Mouse (Mus musculus): ENCODE measurements at regions not wholly inside any gene's neighbourhood (a gene's known extent, or its start where the extent isn't known, plus 50 kb on each side); places are given as distances from the start of the nearest gene placed in this dataset.
"Not testable (repeated sequence)": the region's sequence is repeated elsewhere in the genome, so short reads cannot be mapped to it uniquely, and the experiment has no call there.

DNA sequence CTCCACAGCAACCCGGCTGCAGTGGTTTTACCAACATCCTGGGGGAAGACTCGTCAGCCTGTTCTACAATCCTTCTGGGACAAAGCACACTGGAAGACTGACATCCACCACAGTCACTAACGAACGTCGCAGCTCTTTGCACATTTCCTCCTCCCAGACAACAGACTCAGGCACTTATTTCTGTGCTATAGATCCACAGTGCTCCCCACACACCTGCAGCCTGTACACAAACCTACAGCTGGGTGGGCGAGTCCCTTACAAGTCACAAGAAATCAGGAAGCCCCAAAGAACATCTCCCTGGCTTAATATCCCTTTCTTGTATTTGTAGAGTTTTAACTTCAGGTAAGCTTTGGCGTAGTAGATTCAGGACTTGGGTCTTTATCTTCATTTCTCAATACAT, 618.7 kb downstream of the Dad1 start:
- not testable (repeated sequence) for ATAC-seq (ENCODE audit: insufficient number of reproducible peaks, low FRiP score, low TSS enrichment)

DNA sequence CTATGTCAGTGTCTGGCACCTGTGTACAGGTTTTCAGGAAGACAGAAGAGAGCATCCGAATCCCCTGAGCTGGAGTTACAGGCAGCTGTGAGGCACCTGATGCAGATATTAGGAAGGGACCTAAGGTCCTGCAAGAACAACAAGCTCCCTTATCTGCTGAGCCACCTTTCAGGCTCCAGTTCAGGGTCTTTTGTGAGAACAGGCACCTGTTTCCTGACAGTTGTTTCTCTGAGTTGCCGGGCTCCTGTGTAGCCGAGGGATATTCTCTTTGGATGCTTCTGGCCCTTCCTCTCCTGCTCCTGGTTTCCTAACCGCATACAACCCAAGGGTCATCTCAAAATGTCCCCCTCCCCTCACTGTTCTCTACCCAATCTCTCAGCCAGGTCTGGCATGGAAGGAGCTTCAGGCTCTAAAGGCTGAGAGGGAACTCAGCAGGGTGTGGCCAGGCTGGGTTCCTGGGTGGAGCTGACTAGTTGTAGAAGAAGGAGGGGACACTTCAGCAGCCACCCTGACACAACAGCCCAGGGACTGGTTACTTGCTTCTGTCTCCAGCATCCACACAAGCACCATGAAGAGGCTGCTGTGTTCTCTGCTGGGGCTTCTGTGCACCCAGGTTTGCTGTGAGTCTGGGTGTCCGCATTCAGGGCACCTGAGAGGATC, 619.5 kb downstream of the Dad1 start:
- ATAC-seq (ENCODE audit: insufficient number of reproducible peaks, low FRiP score, low TSS enrichment): not testable (repeated sequence)

DNA sequence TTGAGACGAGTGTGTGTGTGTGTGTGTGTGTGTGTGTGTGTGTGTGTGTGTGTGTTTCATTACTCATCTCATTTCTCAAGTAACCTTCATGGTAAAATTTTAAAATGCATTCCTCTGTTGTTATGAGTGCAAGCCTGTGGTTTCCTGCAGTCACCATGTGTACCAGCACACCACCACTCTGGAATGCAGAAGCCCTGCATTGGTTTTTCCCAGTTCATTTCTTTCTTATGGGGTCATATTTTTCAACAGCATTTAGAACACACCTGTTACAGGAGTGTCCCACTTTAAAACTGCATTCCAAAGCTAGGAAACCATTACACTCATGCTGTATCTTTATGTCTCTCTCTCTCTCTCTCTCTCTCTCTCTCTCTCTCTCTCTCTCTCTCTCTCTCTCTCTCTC, 620.2 kb downstream of the Dad1 start:
- not testable (repeated sequence) for ATAC-seq (ENCODE audit: insufficient number of reproducible peaks, low FRiP score, low TSS enrichment)

DNA sequence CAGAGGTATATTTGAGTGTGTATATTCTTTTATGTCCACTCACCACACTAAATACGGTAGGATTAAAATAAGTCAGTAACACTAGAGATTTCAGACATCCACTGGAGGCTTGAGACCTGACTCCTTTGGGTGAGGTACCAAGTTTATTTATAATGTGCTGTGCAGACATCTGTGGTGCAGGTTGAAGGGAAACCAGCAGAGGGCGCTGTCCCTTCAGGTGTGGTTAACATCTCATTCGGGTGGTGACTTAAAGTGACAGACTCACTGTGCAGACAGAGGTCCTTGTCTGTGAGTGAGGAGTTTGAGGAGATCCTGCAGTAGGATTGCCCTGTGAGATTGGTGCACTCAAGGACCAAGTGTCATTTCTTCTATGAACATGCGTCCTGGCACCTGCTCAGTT, 632.5 kb downstream of the Dad1 start:
- not testable (repeated sequence) for ATAC-seq (ENCODE audit: insufficient number of reproducible peaks, low FRiP score, low TSS enrichment)

DNA sequence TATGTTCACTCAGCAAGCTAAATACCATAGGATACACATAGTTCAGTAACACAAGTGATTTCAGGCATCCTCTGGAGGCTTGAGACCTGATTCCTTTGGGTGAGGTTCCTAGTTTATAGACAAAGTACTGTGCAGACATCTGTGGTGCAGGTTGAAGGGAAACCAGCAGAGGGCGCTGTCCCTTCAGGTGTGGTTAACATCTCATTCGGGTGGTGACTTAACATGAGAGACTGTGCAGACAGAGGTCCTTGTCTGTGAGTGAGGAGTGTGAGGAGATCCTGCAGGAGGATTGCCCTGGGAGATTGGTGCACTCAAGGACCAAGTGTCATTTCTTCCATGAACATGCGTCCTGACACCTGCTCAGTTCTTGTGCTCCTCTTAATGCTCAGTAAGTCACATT, 637.8 kb downstream of the Dad1 start:
- ATAC-seq (ENCODE audit: insufficient number of reproducible peaks, low FRiP score, low TSS enrichment): not testable (repeated sequence)

DNA sequence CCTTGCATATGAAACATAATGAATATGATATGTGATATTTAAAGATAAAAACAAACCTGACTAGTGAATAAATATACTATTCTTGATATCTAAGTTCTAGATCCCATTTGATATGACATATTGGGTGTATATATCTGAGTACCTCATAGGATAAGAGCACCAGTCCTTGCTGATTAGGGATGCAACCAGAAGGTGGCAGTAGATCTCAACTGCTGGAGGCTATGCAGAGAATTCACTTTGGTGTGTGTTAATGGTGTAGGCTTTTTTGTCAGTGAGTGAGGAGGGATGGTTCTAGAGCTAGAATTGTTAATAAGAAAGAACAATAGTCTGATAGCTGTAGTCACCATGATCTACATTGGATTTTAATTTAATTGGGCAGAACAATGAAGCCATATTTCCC, 639.6 kb downstream of the Dad1 start:
- ATAC-seq (ENCODE audit: insufficient number of reproducible peaks, low FRiP score, low TSS enrichment): no peak

DNA sequence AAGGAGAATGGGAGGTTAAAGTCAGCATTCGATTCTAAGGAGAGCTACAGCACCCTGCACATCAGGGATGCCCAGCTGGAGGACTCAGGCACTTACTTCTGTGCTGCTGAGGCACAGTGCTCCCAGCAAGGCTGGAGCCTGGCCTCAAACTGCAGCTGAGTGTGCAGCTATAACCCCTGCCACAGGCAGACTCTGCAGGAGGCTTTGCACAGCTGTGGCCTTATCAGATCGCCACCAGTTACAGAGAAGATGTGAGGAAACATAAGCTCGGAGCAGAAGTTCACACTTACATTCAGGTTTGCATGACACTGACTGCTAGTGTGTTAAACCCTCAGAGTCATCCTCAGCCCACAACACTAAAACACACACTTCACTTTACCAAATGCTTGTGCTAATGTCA, 654.6 kb downstream of the Dad1 start:
- ATAC-seq (ENCODE audit: insufficient number of reproducible peaks, low FRiP score, low TSS enrichment): not testable (repeated sequence)

DNA sequence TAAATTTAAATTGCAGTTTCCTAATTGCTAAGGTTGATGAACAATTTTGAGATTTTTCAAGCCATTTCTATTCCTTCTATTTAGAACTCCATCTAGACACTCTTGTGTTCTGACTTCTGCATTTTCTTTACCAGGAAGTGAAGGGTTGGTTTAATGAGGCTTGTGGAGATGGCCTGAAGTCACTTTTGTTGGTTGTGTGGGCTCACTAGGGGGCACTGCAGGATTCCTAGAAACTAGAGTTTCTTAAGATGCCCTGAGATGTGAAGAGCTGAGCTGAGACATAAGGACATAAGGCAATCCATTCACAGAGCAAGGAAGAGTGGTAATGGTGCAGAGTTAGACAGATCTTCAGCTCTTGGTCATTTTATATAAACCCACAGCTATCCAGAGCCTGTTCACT, 656.6 kb downstream of the Dad1 start:
- ATAC-seq (ENCODE audit: insufficient number of reproducible peaks, low FRiP score, low TSS enrichment): not testable (repeated sequence)

DNA sequence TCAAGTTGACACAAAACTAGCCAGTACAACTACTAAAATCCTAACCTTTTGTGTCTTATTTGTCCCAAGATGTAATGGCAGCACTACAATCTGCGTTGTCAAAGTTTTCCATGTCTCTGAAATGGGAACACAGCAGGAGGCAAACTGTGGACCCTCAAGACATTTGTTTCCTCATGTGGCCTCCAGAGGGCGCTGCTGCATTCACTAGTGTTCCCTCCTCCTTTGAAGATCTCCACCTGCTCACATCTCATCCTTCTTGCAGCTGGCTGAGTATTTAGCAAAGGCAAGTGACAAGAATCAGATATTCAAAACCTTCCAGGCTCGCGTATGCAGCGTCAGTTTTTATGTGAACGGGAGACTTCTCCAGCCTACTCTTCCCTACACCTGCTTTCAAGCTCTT, 663.3 kb downstream of the Dad1 start:
- ATAC-seq (ENCODE audit: insufficient number of reproducible peaks, low FRiP score, low TSS enrichment): not testable (repeated sequence)

DNA sequence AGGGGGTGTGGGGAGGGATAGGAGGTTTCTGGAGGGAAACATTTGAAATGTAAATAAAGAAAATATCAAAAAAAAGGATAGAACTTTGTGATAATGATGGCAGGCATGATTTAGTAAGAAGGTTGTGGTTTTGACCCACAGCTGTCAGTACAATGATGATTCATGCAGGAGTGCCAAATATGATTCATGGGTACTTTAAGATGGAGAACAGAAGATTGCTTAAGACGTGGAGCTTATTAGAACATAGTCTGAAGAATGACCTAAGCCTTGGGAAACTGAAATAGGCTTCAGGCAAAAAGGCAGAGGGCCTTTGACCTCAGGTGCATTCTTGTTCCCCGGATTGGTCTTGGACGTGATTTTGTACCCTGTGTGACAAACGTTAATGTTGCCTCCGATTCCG, 671.4 kb downstream of the Dad1 start:
- ATAC-seq (ENCODE audit: insufficient number of reproducible peaks, low FRiP score, low TSS enrichment): not testable (repeated sequence)

DNA sequence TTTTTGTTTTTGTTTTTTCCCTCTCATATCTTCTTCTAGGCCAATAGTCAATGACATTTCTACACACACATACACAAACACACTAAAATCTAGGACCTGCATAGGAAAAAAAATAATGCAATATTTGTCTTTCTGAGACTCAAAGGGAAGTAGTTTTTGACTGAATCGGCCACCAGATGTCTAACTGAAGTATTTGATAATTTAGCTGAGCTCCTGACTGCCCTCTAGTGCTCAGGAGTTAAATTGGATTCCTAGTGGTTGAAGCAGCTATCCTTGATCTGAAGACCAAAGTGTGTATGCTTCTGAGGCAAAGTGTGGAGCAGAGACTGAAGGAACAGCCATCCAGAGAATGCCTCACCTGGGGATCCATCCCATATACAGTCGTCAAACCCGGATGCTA, 672.2 kb downstream of the Dad1 start:
- not testable (repeated sequence) for ATAC-seq (ENCODE audit: insufficient number of reproducible peaks, low FRiP score, low TSS enrichment)

DNA sequence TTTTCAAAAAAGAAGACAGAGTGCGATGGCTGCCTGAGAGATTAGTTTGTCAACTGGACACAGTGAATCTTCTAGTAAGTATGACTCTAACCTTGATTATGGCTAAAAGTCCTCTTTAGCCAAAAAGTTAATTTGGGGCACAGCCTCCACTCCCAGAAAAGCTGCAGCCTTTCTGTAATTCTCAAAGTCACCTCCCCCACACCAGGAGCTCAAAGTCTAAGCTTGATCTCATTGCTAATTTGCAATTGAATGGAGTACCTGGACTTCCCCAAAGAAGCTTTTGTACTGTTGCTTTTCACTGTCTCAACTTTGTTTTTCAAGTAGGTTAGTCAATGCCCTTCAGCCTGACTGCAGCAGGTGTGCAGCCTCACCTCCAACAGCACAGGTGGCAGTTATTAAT, 677.0 kb downstream of the Dad1 start:
- not testable (repeated sequence) for ATAC-seq (ENCODE audit: insufficient number of reproducible peaks, low FRiP score, low TSS enrichment)

DNA sequence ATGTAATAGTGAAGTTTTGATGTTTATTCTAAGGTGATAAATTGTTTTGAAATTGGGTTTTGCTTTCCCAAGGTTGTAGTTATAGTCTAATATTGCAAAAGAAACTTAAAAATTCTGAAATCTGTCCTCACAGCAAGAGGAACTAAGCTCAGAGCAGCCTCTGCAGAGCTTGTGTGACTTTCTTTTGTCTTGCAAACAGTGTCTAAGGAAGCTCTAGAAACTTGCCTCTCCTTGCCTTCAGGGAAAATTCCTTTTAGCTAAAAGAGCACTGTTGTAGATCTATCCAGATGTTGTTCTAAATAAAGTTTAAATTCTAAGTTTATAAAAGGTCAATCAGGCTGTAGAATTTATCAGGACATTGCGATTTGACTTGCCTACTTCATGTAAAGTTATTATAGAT, 681.2 kb downstream of the Dad1 start:
- not testable (repeated sequence) for ATAC-seq (ENCODE audit: insufficient number of reproducible peaks, low FRiP score, low TSS enrichment)

DNA sequence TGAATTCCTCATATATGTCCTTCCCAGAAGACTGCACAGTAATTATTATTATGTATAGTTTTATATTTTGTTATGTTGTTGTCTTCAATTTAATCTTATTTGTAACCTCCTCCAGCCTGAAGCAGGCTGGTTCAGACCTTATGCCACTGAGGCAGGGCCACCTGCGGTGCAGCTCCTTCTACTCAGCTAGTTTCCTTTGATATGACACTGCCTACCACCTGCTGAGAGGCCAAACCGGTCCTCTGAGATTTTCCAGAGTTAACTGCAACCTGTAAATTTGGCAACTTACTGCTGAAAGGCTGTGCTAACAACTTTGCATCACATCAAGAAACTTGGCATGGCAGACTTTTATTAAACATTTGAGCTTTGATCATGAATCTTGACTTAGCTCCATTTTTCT, 691.3 kb downstream of the Dad1 start:
- no peak for ATAC-seq (ENCODE audit: insufficient number of reproducible peaks, low FRiP score, low TSS enrichment)

DNA sequence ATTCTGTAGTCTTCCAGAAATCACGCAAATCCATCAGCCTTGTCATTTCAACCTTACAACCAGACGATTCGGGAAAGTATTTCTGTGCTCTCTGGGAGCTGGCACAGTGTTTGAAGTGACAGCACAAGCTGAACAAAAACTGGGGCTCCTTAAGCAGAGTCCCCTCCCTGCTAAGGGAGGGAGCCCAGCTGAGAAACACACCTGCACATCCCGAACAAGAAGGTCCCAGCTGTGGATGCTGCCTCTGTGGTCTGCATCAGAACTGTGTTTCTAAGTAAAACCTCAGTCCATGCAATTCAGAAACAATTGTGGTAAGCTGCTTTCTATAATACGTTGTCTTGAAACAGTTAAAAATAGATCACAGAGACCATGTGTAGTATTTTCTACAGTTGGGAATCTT, 693.8 kb downstream of the Dad1 start:
- ATAC-seq (ENCODE audit: insufficient number of reproducible peaks, low FRiP score, low TSS enrichment): not testable (repeated sequence)

DNA sequence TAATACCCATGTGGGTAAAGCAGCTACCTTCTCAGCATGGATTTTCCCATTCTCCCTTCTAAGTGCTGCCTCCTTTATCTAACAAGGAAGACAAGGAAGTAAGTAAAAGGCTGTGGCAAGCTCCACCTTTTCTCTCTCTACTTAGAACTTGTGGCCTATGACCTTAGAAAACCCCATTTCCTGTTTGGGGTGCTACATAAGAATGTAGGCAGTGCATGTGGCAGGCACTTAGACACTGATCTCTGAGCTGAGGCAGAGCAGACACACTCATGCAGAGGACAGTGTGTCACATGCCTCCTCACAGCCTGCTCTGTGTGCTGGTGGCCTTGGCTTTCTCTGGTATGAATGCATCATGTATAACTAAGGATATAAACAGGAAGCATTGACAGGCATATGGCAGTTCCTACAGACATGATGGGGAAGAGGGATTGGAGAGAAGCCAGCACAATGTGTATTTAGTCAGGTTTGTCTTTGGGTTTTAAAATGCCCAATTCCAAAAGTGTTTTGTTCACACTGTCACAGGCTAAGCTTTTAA, 694.5 kb downstream of the Dad1 start:
- not testable (repeated sequence) for ATAC-seq (ENCODE audit: insufficient number of reproducible peaks, low FRiP score, low TSS enrichment)

DNA sequence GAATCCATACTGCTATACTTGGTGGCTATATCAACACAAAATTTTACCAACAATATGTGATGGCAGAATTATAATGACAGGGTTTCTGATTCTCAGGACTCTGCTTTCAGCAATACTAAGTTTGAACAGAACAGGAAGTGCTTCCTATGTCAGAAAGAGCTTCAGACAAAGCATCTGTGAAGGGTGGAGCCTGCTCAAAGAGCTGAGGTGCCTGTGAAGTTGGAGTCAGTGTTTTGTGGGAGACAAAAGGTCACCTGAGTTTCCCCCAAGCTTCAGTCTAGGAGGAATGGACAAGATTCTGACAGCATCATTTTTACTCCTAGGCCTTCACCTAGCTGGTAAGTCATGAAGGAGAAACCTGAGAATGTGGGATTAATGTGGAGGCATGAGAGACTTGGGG, 700.1 kb downstream of the Dad1 start:
- no peak for ATAC-seq (ENCODE audit: insufficient number of reproducible peaks, low FRiP score, low TSS enrichment)

DNA sequence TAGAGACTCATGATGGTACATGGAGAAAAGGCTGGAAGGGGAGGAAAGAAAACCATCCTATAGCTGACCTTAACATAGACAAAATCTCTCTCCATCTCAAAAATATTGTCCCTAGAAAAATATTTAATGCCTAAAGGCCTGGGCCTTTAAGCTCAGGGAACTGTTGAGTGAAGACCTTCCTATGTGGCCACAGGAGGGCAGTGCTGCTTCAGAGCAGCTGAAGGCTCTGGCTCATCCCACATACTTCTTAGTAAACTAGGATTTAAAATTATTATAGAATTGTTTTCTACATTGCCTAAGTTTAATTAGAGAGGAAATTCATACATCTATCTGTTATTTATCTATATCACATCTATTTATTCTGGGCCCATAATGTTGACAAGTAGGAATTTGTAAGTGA, 706.5 kb downstream of the Dad1 start:
- ATAC-seq (ENCODE audit: insufficient number of reproducible peaks, low FRiP score, low TSS enrichment): not testable (repeated sequence)

DNA sequence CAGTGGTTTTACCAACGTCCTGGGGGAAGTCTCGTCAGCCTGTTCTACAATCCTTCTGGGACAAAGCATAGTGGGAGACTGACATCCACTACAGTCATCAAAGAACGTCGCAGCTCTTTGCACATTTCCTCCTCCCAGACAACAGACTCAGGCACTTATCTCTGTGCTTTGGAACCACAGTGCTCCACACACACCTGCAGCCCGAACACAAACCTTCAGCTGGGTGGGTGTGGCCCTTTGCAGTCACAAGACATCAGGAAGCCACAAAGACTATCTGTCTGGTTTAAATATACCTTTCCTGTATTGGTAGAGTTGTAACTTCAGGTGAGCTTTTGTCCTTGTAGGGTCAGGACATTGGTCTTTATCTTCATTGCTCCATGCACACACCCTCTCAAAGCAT, 708.6 kb downstream of the Dad1 start:
- no peak for ATAC-seq (ENCODE audit: insufficient number of reproducible peaks, low FRiP score, low TSS enrichment)

DNA sequence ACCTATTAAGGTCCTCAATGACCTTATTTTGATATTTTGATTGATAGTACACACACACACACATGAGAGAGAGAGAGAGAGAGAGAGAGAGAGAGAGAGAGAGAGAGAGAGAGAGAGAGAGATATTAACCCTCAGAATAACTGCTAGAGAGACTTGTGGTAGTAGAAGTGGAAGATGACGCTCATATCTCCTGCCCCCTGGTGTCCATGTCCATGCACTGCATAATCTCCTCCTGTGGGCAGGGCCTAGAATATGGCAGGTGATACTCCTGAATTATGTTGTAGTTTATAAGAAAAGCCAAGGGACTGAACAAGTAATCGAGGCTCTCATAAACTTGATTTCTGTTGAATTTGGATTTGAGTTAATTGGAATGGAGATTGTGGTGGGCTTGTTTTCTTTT, 712.3 kb downstream of the Dad1 start:
- not testable (repeated sequence) for ATAC-seq (ENCODE audit: insufficient number of reproducible peaks, low FRiP score, low TSS enrichment)

DNA sequence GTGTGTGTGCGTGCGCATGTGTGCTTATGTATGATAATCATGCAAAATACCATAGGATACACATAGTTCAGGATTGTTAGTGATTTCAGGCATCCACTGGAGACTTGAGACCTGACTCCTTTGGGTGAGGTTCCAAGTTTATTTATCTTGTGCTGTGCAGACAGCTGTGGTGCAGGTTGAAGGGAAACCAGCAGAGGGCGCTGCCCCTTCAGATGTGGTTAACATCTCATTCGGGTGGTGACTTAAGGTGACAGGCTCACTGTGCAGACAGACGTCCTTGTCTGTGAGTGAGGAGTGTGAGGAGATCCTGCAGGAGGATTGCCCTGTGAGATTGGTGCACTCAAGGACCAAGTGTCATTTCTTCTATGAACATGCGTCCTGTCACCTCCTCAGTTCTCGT, 716.0 kb downstream of the Dad1 start:
- not testable (repeated sequence) for ATAC-seq (ENCODE audit: insufficient number of reproducible peaks, low FRiP score, low TSS enrichment)

DNA sequence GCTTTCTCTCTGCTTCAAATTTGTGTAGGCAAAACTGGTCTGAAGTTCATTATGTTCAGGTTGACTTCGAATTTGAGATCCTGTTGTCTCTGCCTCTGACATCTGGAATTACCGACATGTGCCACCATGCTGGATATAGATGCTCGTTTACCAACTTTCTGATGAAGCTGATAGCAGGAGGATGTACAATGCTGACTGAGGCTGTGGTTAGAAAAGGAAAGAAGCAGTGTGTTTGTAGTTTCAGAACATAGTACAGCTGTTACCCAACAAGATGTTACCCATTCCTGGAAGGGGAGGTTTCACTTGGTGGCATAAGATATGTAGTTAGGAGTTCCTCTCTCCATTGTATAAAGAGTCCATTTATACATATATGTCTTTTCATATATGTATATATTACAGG, 730.5 kb downstream of the Dad1 start:
- ATAC-seq (ENCODE audit: insufficient number of reproducible peaks, low FRiP score, low TSS enrichment): not testable (repeated sequence)
